Mouse (Mus musculus): ENCODE data around the gene Fbxw2.

DNA sequence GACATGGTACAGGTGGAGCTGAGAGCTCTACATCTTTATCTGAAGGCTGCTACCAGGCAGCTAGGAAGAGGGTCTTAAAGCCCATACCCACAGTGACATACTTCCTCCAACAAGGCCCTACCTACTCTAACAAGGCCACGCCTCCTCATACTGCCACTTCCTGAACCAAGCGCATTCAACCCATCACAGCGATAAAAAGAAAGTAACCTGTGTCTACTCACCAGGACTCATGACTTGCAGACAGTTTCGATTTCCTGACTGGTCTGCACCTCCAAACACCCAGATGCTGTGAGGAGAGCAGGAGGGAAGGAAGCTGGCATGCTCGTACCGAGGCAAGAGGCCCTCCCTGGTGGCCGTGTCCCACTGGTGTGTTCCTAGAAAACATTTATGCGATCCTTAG, 35.8 kb downstream of the Fbxw2 start:
- no peak for TF ChIP-seq CHD1 (IDR thresholded peaks at IDR 0.05; ENCODE audit: low read depth, low read length)
- TF ChIP-seq EP300 (IDR thresholded peaks at IDR 0.05; ENCODE audit: low read length) = no peak
- no peak for TF ChIP-seq ZKSCAN1 (IDR thresholded peaks at IDR 0.05; ENCODE audit: borderline replicate concordance, low read depth, low read length)
- peak; percentile 67 for TF ChIP-seq POLR2A (IDR thresholded peaks at IDR 0.05; ENCODE audit: low read depth, low read length)
- TF ChIP-seq TBP (conservative IDR thresholded peaks at IDR 0.05; ENCODE audit: low read depth, low read length) = 0 out of 2 replicates have a peak, but pooled peaks have one; percentile 28
- no peak for TF ChIP-seq CTCF (conservative IDR thresholded peaks at IDR 0.05 in 1 of 2, IDR thresholded peaks at IDR 0.05 in 1 of 2; ENCODE audit: low read depth in 2 of 2, low read length in 2 of 2)
- no peak for TF ChIP-seq ZC3H11A (IDR thresholded peaks at IDR 0.05; ENCODE audit: low read depth, low read length)
- TF ChIP-seq MAX (IDR thresholded peaks at IDR 0.05; ENCODE audit: low read length) = 0 out of 2 replicates have a peak, but pooled peaks have one; percentile 1
- peak; percentile 41; the same call in 1 of the 2 replicates for TF ChIP-seq HCFC1 (IDR thresholded peaks at IDR 0.05; ENCODE audit: low read depth, low read length)
- no peak for TF ChIP-seq RCOR1 (conservative IDR thresholded peaks at IDR 0.05; ENCODE audit: low read depth, low read length)
- no peak for TF ChIP-seq E2F4 (IDR thresholded peaks at IDR 0.05; ENCODE audit: insufficient replicate concordance, low read depth, low read length)
- TF ChIP-seq ETS1 (conservative IDR thresholded peaks at IDR 0.05; ENCODE audit: low read depth, low read length) = no peak
- no peak for TF ChIP-seq MYC (IDR thresholded peaks at IDR 0.05; ENCODE audit: low read depth, low read length)
